Mouse (Mus musculus) lung, embryonic 14.5 days (tissue): ENCODE results near the gene Ing4. TPM values are rescaled to one million over a fixed set of nuclear protein-coding genes. Genes with fewer than 3 reads are reported as not detected.

Experiments used
- ATAC-seq: fragments of 200-750 bp; cut with Nextera tagmentation; 2 replicates; pipeline ENCODE4 v1.8.0; 2017; ENCODE audit warnings: mild to moderate bottlenecking, moderate TSS enrichment, moderate library complexity; ENCODE audit not compliant: insufficient read depth
- DNase-seq: peaks from one replicate; pipeline ENCODE4 v3.0.0-alpha.2; 2015
- H3K27ac ChIP-seq: fragments of 300-500 bp; sonication (generic); 2 replicates; pipeline ENCODE4 v1.5.1; 2014; ENCODE audit warnings: low read depth, mild to moderate bottlenecking, moderate library complexity
- H3K27me3 ChIP-seq: fragments of 300-500 bp; sonication (generic); 2 replicates; pipeline ENCODE4 v1.6.1; 2014; ENCODE audit warnings: low read length, control low read depth; ENCODE audit not compliant: insufficient read depth
- H3K36me3 ChIP-seq: fragments of 300-500 bp; sonication (generic); 2 replicates; pipeline ENCODE4 v1.6.1; 2014; ENCODE audit warnings: control low read depth; ENCODE audit not compliant: insufficient read depth
- H3K4me1 ChIP-seq: fragments of 300-500 bp; sonication (generic); 2 replicates; pipeline ENCODE4 v1.6.1; 2014; ENCODE audit warnings: antibody characterized with exemption, control low read depth; ENCODE audit not compliant: insufficient read depth
- H3K4me2 ChIP-seq: fragments of 300-500 bp; sonication (generic); 2 replicates; pipeline ENCODE4 v1.6.1; 2014; ENCODE audit warnings: mild to moderate bottlenecking
- H3K4me3 ChIP-seq: fragments of 300-500 bp; sonication (generic); 2 replicates; pipeline ENCODE4 v1.5.1; 2014; ENCODE audit warnings: low read depth, low read length
- H3K9ac ChIP-seq: fragments of 300-500 bp; sonication (generic); 2 replicates; pipeline ENCODE4 v1.6.1; 2014
- H3K9me3 ChIP-seq: fragments of 300-500 bp; sonication (generic); 2 replicates; pipeline ENCODE4 v1.6.1; 2016; ENCODE audit warnings: low read depth, low read length, control low read depth
- CTCF ChIP-seq: IDR thresholded peaks from 2 replicates; pipeline ENCODE4 v1.5.1; 2016; ENCODE audit warnings: antibody characterized with exemption, low read depth
- WGBS: fragments of 180-500 bp; shearing (Covaris S2); extraction: QIAGEN DNeasy Blood & Tissue Kit; methylation state at CpG from one replicate; pipeline ENCODE4 v1.1.7; 2014; 5-methylcytosine and 5-hydroxymethylcytosine counted together
- microRNA-seq: library from miRNA; unstranded; fragments of <30 nt; microRNA quantifications from one replicate; pipeline ENCODE4, GENCODE M21; 2016; ENCODE audit warnings: borderline number of aligned reads
- polyA plus RNA-seq: library from polyadenylated mRNA; unstranded; fragments of >200 nt; fragmentation: Nextera tagmentation; extraction: Ambion mirVana; gene quantifications from 2 replicates; pipeline ENCODE4 v1.2.1, GENCODE M21; 2014

Gene Ing4
- polyA plus RNA-seq, 1 experiment from 2014 or later, result 101 TPM

- ATAC-seq (peak; percentile 56), DNase-seq (peak; percentile 59)
- Histone ChIP-seq H3K4me1 (peaks cover 29% of the 10 kb centered on the region), H3K27me3 (no peaks in the 10 kb centered on the region), H3K4me2 (peak overlapping the region; percentile 96), H3K36me3 (peaks cover 42% of the 10 kb centered on the region), H3K27ac (peak overlapping the region; percentile 96), H3K9me3 (no peaks in the 10 kb centered on the region), H3K4me3 (peak overlapping the region; percentile 93), H3K9ac (peak overlapping the region; percentile 86)
- TF ChIP-seq CTCF, result no peak
- WGBS, result under 1% methylated on average over 36 of the region's 44 CpGs
Measured at GRCm38 (mm10) chr6:125096597-125097345, 57.2 kb downstream of the Ing4 start.

- no peak for TF ChIP-seq CTCF
- DNase-seq (peak; percentile 34), ATAC-seq (no peak)
- Histone ChIP-seq H3K36me3 (peaks cover 47% of the 10 kb centered on the region), H3K9me3 (no peaks in the 10 kb centered on the region), H3K27me3 (no peaks in the 10 kb centered on the region), H3K27ac (peak overlapping the region; percentile 96; the same call in 1 of the 2 replicates), H3K4me2 (peak overlapping the region; percentile 96), H3K4me1 (peaks cover 29% of the 10 kb centered on the region), H3K9ac (peak overlapping the region; percentile 86), H3K4me3 (peak overlapping the region; percentile 93)
- WGBS, result 2% methylated on average over 12 of the region's 12 CpGs
Measured at GRCm38 (mm10) chr6:125097346-125097689, 57.8 kb downstream of the Ing4 start.

- WGBS, result 36% methylated on average over 8 of the region's 8 CpGs
Measured at GRCm38 (mm10) chr6:125097951-125098350, 58.4 kb downstream of the Ing4 start.

GRCm38 (mm10) chr6:125098513-125098912, 59.0 kb downstream of the Ing4 start:
- no peak overlapping the region; the same call in 1 of the 2 replicates for H3K27ac ChIP-seq
- DNase-seq (no peak), ATAC-seq (no peak)
- H3K9me3 ChIP-seq, result no peaks in the 10 kb centered on the region
- peak overlapping the region; percentile 96 for H3K4me2 ChIP-seq
- peak overlapping the region; percentile 93 for H3K4me3 ChIP-seq
- 44% methylated on average over 3 of the region's 3 CpGs for WGBS
- peak overlapping the region; percentile 86 for H3K9ac ChIP-seq
- H3K4me1 ChIP-seq, result peaks cover 29% of the 10 kb centered on the region
- no peaks in the 10 kb centered on the region for H3K27me3 ChIP-seq
- peaks cover 59% of the 10 kb centered on the region for H3K36me3 ChIP-seq
- TF ChIP-seq CTCF, result no peak

More at GRCm38 (mm10) chr6:125097951-125098350, 58.4 kb downstream of the Ing4 start:
- Histone ChIP-seq H3K4me2 (peak overlapping the region; percentile 96), H3K4me1 (peaks cover 29% of the 10 kb centered on the region), H3K27me3 (no peaks in the 10 kb centered on the region), H3K9me3 (no peaks in the 10 kb centered on the region), H3K36me3 (peaks cover 54% of the 10 kb centered on the region), H3K27ac (no peak overlapping the region), H3K4me3 (peak overlapping the region; percentile 93), H3K9ac (peak overlapping the region; percentile 86)
- DNase-seq, result no peak
- ATAC-seq, result no peak
- TF ChIP-seq CTCF, result no peak

Small RNAs within 50 kb of the gene (microRNA-seq; reads per million reads assigned to microRNA genes)
- not detected for gene Mir7045

Other genes with a start within 250 kb of the Ing4 start
- 6.8 and 6.9 TPM in 2 replicates for gene Spsb2, start 231.1 kb upstream of the Ing4 start, polyA plus RNA-seq
- gene Tpi1, start 225.5 kb upstream of the Ing4 start, polyA plus RNA-seq, result 701 and 718 TPM in 2 replicates
- gene Usp5, start 210.3 kb upstream of the Ing4 start, polyA plus RNA-seq, result 143 TPM in 2 replicates
- gene Cdca3, start 210.2 kb upstream of the Ing4 start, polyA plus RNA-seq, result 204 and 206 TPM in 2 replicates
- gene Gnb3, start 199.5 kb upstream of the Ing4 start, polyA plus RNA-seq, result 0.24 and 0.68 TPM in 2 replicates
- 29.5 and 34.3 TPM in 2 replicates for gene P3h3, start 182.0 kb upstream of the Ing4 start, polyA plus RNA-seq
- gene Gpr162, start 175.8 kb upstream of the Ing4 start, polyA plus RNA-seq, result 0.08 and 0.30 TPM in 2 replicates
- gene Cd4, start 151.5 kb upstream of the Ing4 start, polyA plus RNA-seq, result 0.11 TPM in 1 of 2 replicates, not detected in the other
- 1.4 and 2.2 TPM in 2 replicates for gene Lag3, start 128.1 kb upstream of the Ing4 start, polyA plus RNA-seq
- 377 and 442 TPM in 2 replicates for gene Ptms, start 119.7 kb upstream of the Ing4 start, polyA plus RNA-seq
- gene Mlf2, start 108.4 kb upstream of the Ing4 start, polyA plus RNA-seq, result 390 and 401 TPM in 2 replicates
- 147 and 155 TPM in 2 replicates for gene Cops7a, start 74.2 kb upstream of the Ing4 start, polyA plus RNA-seq
- 0.39 and 0.59 TPM in 2 replicates for gene Pianp, start 43.1 kb upstream of the Ing4 start, polyA plus RNA-seq
- gene Zfp384, start 30.6 kb upstream of the Ing4 start, polyA plus RNA-seq, result 13.2 and 14.8 TPM in 2 replicates
- gene Acrbp, start 9.9 kb downstream of the Ing4 start, polyA plus RNA-seq, result 13.6 TPM in 2 replicates
- gene Lpar5, start 28.2 kb downstream of the Ing4 start, polyA plus RNA-seq, result 0.31 and 0.49 TPM in 2 replicates
- gene Chd4, start 56.2 kb downstream of the Ing4 start, polyA plus RNA-seq, result 82.5 and 92.4 TPM in 2 replicates
- 58.5 and 70.6 TPM in 2 replicates for gene Nop2, start 92.1 kb downstream of the Ing4 start, polyA plus RNA-seq
- gene Iffo1, start 105.5 kb downstream of the Ing4 start, polyA plus RNA-seq, result 6.0 and 6.2 TPM in 2 replicates
- gene Gapdh, start 126.7 kb downstream of the Ing4 start, polyA plus RNA-seq, result 1,954 TPM in 2 replicates
- gene Ncapd2, start 151.9 kb downstream of the Ing4 start, polyA plus RNA-seq, result 151 and 167 TPM in 2 replicates
- 202 and 205 TPM in 2 replicates for gene Mrpl51, start 152.0 kb downstream of the Ing4 start, polyA plus RNA-seq
- gene Vamp1, start 175.8 kb downstream of the Ing4 start, polyA plus RNA-seq, result 2.4 and 2.6 TPM in 2 replicates
- 4.3 and 5.4 TPM in 2 replicates for gene Tapbpl, start 192.1 kb downstream of the Ing4 start, polyA plus RNA-seq
- 1.9 and 2.0 TPM in 2 replicates for gene Cd27, start 197.2 kb downstream of the Ing4 start, polyA plus RNA-seq
- 0.24 and 0.32 TPM in 2 replicates for gene Tuba3a, start 246.3 kb downstream of the Ing4 start, polyA plus RNA-seq